Mouse (Mus musculus): ENCODE results near the gene Tnfrsf14.

Gene Tnfrsf14

DNA sequence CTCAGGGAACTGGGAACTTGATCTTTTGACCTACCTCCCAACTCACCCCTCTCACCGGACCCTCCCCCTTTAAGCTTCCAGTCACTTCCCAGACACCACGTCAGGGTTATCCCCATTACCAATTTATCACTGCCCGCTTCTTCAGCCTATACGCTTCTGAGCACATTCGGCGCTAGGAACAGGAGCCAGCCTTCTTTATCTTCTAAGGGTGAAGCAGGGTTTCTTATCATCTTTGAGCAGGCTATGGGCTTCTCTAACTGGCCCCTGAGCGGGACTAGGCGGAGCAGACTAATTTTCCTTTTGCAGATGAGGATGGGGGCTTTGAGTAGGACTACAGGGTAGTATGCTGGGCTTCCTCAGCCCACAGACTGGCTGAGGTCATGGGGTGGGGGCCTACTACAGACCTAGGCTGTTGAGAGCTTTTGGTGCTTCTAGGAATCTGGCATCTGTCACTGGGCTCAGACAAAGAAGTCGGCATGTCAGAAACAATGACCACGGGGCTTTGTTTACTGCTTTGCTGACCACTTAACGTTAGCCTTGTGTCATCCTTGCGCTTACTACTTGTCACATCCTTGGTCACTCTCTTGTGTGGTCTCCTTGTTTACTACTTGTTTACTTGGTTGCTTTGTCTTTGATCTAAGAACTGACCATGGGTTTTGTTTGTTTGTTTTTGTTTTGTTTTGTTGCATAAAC is at the start of gene Tnfrsf14:
Gene Tnfrsf14 (minus strand): TSS at position 169 of the 693 bp plus-strand sequence.
- no peak for DNase-seq (ENCODE audit: low spot score)

DNA sequence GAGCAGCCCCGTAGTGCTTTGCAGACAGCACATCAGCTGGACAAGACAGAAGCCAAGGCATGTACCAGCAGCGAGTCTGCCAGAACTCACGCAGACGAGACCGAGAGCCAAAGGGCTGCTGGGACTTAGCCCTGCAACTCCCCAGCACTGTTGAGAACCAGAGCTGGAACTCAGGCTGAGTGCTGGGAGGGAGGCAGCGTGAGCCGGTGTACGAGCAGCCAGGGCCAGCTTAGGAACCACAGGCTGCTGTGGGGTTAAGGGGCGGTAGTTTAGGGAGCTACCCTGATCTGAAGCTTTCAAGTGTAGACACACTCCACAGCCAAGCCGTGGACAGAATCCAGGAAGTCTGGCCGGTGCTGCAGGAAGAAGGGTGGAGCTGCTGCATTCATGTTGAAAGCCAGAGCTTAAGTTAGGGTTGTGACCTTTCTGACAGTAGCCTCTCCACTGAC is 45.8 kb upstream of the Tnfrsf14 start:
- no peak for DNase-seq (ENCODE audit: low spot score)

DNA sequence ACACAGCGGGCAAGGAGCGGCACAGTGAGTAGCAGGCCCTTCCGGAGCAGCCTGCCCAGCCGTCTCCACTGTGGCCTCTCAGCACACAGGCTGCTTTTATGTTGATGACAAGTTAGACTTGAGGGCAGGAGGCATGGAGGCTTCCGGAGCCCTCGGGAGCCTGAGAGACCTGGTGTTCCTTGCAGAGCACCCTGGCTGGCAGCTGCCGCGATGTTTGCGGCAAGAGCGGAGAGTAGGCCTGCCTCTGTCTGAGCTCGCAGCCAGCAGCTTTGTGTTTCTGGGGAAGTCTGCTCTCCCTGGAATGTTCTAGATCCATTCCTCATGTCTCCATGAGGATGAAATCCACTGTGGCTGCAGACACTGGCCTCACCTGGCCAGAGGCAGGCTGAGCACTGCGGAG is 44.2 kb upstream of the Tnfrsf14 start:
- no peak for DNase-seq (ENCODE audit: low spot score)

DNA sequence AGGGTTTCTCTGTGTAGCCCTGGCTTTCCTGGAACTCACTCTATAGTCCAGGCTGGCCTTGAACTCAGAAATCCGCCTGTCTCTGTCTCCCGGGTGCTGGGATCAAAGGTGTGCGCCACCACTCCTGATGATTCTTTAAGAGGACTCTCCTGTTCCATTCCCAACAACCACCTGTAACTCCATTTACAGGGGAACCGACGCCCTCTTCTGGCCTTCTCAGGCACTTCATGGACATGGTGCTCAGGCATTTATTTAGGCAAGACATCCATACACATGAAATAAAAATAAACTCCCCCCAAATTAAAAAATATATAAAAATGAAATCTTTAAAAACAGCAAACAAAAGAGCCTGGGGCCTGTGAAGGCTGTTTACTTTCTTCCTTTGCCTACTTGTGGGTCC is 38.8 kb upstream of the Tnfrsf14 start:
- DNase-seq (ENCODE audit: low spot score): no peak

DNA sequence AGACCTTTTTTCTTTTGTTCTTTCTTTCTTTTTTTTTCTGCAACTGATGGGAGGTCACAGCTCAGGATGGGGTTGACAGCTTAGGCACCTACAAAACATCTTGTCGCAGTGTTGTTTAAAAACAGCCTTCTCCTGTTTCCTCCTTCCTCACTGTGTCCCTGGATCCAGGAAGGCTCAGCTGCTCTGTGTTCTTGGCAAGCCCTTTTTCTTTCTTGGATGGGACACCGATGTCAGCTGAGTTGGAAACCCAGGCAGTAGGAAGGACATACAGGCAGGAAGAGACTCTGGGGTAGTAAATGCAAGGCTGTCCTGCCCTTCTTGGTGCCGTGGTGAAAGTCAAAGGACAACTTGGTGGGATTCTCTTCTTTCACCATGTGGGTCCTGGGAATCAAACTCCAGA is 37.5 kb upstream of the Tnfrsf14 start:
- no peak for DNase-seq (ENCODE audit: low spot score)

DNA sequence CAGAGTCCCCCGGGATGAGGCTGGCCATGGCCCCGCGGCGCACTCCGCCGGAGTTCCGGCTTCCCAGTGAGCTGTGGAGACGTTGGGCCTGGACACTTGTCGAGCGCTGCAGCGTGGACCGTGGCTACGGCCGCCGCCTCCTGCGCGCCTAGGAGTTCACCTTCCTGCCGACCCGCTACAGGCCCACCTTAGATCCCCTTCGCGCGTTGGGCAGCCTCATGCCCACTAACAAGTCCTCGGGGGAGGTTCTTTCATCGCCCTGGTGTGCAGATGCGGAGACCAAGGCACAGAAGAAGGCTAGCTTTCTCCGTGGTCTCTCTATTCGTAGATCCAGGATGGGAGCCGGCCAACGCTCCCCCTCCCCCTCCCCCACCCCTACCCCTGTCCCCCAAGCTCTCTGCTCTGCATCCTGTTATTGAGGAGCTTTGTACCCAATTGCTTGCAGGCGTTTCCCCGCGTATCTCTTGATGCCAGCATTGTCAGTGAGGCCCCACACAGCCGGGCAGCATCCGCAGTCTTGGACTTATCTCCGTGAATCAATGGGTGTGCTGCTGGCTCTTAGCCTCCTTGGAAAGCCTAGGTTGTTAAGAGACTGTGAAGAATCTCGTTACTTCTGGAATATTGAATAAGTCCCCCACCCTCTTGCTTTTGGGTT is 36.3 kb upstream of the Tnfrsf14 start:
- no peak for DNase-seq (ENCODE audit: low spot score)

DNA sequence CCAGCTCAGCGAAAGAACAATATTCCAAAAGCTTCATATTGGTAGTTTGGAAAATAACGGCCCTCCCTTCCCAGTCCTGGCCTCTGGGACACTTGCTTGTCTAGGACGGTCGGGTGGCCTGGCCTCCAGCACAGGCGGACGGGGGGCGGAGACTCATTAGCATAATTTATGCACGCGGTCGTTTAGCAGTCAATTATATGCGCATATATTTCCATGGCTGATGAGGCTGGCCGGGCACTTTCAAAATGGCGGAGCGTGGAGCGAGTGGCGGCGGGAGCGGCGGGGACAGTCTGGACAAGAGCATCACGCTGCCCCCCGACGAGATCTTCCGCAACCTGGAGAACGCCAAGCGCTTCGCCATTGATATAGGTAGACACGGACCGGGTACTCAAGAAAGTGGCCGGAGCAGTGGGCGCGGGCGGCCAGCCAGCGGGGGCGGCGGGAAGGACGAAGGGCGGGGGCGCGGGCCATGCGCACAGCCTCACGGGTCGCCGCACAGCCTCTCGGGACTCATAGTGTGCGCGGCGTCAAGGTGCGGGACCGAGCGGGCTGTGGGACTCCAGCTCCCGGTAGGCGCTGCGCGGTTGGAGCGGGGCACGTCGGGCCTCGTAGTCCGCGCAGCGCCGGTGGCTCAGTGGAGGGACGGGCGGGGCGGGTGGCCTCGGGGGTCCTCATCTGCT is 35.7 kb upstream of the Tnfrsf14 start, which contains the start of gene Pank4:
Gene Pank4 (plus strand): TSS at position 223 of the 680 bp plus-strand sequence.
- DNase-seq (ENCODE audit: low spot score): peak; percentile 93

DNA sequence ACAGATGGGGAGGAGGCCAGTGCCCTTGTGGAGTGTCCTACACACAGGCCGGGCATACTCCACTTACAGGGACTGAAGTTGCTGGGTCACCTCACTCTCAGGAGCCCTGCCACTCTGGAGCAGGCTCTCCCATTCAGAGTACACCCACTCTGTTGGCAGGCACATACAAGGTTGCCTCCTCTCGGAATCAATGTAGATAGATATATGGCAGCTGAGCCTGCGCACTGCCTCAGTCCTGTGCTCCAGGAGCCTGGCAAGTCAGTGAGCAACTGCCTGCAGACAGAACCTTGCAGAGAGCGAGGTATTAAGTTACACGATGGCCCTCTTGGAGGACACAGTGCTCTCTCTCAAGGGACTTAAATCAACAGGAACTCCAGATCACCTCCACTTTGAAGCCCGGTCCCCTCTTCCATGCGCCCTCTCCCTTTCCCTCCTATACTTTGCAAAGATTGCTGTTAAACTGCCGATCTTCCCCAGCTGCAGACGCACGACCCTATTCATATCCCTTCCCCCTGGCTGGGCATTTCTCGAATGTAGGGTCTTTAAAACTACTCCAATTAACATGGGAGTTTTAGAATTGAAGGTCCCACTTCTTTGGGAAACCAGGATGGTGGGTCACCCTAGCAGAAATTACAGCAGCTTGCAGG is 35.0 kb upstream of the Tnfrsf14 start:
- no peak for DNase-seq (ENCODE audit: low spot score)

DNA sequence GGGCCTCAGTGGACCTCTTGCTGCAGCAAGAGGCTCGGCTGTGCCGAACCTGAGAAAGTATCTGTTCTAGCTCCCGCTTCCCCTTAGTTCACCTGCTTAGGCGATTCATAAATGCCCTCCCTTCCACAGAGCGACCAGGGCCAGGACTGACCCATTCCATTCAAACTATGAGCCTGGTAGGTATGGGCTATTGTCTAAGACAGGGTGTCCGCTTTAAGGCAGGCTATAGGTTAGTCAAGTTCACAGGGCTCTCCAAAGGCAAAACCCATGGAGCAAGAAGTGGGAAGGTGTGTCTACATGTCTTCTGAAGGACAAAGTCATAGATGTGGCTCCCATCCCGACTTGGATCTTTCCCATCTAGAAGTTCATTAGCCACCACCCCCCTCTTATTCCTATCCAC is 34.3 kb upstream of the Tnfrsf14 start:
- no peak for DNase-seq (ENCODE audit: low spot score)

DNA sequence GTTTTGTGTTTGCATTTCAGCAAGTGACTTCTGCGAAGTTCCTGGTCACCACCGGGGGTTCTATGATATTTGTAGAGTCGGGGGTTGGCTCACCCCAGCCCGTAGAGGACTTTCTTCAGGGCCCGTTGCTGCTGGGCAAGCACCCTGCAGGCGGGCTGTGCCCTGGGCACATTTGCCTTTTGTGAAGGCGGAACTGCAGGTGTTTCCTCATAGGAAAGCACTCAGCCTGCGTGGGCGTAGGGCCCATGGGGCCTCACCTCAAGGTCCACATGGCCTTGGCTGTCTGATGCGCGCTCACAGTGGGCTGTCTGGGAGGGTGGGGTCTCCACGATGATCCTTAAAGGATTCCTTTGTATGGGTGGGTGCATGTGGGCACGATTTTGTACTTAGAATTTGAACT is 33.5 kb upstream of the Tnfrsf14 start:
- no peak for DNase-seq (ENCODE audit: low spot score)

DNA sequence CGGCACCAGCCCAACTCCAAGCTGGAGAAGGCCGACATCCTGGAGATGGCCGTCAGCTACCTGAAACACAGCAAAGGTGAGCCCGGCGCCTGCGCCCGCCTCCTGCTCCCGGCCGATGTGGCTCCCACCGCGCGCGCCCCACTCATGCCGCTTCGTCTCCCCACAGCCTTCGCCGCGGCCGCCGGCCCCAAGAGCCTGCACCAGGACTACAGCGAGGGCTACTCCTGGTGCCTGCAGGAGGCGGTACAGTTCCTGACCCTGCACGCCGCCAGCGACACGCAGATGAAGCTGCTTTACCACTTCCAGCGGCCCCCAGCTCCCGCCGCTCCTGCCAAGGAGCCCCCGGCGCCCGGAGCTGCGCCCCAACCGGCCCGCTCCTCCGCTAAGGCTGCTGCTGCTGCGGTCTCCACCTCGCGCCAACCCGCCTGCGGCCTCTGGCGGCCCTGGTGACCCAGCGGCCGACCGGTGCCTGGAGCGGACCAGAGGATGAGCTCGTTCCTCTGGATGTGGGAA is 32.9 kb upstream of the Tnfrsf14 start:
- no peak for DNase-seq (ENCODE audit: low spot score)

DNA sequence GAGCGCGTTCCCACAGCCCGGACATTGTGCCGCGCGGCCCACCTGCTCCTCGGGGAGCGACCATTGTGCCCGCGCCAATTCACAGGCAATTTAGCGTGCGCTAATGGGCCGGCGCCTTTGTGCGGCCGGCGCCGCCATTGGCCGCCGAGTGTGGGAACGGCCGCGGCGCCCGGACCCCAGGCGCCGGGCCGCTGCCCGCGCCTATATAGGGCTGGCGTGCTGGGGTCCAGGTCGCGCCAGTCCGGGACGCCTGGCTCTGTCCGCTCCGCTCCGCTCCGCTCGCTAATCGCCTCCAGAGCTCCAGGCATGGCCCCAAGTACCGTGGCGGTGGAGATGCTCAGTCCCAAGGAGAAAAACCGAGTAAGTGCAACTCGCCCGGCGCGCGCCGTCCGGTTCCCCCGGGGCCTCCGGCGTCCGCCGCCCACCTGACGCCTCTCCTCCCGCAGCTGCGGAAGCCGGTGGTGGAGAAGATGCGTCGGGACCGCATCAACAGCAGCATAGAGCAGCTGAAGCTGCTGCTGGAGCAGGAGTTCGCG is 32.4 kb upstream of the Tnfrsf14 start, which contains the start of gene Hes5:
Gene Hes5 (plus strand): TSS at position 234 of the 536 bp plus-strand sequence.
- DNase-seq (ENCODE audit: low spot score): no peak

DNA sequence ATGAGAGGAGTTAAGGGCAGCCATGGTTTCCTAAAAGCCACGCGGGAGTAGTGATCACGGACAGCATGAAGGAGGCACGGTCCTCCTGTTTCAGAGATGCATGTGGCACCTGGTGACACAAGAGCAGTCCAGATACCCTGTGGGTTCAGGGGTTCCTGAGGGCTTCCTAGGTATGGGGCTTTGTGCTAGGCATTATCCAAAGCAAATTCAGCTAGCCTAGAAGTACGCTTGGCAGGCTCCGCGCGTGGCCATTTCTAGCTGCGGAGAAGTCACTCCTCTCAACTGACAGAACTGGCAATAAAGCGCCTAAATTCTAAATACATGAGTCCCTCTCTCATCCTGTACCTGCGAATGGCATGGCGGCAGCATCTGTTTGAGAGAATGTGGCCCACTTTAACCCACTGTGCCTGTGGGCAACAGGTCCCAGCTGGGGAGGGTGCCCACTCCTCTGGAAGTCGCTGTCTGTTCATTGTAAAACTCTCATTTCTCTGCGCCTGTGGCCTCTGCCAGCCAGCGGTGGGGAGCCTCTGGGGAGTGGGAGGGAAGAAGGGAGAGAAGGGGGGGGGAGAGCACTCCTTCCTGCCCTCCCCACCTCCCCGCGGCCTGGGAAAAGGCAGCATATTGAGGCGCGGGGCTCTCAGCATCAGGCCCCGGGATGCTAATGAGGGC is 31.8 kb upstream of the Tnfrsf14 start:
- no peak for DNase-seq (ENCODE audit: low spot score)

DNA sequence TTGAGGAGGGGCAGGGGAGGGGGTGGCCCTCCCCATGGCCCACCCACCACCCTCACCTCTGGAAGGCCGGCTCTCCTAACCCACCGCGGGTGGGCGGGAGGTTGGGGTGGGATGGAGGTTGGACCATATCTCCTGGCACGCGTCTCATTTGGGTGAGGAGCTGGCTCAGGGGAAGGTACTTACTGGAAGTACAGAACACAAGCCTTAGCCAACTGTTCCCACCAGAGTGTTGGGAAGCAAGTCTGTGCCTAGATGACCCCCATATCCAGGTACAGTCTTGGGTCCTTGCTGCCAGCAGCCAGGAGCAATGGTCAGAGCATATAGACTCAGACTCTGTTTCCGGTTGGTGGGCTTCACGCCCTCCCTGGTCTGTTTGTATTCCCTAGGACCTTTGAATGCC is 30.3 kb upstream of the Tnfrsf14 start:
- DNase-seq (ENCODE audit: low spot score): no peak

DNA sequence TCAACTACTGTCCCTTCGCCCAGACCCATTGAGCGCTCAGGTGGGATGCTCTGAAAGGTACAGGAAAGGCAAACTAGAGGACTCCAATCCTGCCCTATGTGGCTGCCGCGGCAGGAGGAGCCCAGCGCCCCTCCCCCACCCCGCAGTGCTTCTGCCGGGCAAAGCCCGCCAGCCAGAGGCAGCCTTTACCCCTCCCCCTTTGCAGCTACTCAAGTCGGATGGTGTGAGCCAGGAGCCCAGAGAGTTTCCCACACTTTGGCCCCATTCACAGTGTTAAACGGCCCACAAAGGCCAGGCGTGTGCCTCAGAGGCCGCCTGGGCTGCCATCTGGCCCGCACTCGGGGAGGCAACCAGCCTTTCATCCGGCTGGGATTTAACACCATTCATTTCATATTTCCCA is 29.8 kb upstream of the Tnfrsf14 start:
- no peak for DNase-seq (ENCODE audit: low spot score)

DNA sequence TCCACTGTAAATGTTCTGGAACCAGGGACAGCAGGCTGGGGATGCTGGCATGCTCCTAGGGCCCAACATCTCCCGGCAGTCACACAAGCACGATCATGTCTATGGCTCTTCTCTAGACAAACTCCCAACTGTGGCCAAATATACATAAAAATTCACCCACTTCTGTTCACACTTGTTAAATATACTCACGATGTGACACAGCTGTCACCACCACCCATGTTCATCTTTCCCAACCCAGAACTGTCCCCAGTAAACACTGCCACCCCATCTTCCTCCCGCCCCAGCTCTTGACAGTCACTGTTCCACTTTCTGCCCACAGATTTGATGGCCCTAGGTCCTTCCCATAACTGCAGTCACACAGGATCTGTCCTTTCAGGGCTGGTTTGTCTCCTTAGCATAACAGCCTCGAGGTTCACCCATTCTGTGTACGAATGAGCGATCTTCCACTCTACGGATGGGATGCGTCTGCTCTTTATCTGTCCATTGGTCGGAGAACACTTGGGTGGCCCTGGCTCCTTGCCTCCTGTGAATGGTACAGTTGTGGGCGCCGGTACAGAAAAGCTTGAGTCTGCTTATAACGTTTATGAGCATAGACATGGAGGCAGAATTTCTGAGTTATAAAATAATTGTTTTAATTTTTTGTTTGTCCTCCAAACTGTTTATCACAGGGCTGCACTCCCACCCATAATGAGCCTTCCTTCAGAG is 29.1 kb upstream of the Tnfrsf14 start:
- no peak for DNase-seq (ENCODE audit: low spot score)

DNA sequence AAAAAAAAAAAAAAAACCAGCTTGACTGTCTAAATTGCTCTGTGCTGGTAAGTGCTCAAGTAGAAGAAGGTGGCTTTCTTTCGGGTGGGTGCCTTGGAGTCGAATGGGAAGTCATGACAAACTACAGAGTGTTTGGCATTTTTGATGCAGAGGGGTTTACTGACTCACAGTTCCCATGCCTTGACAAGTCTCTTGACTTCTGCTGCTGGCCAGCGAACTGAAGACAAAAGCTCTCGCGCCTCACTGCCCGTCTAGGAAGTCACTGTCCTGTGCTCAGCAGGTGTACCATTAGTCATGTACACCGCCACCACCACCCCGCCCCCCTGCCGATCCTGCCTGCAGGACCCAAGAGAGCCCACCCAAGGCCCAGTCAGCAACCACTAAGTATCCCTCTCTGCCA is 28.2 kb upstream of the Tnfrsf14 start:
- DNase-seq (ENCODE audit: low spot score): no peak

DNA sequence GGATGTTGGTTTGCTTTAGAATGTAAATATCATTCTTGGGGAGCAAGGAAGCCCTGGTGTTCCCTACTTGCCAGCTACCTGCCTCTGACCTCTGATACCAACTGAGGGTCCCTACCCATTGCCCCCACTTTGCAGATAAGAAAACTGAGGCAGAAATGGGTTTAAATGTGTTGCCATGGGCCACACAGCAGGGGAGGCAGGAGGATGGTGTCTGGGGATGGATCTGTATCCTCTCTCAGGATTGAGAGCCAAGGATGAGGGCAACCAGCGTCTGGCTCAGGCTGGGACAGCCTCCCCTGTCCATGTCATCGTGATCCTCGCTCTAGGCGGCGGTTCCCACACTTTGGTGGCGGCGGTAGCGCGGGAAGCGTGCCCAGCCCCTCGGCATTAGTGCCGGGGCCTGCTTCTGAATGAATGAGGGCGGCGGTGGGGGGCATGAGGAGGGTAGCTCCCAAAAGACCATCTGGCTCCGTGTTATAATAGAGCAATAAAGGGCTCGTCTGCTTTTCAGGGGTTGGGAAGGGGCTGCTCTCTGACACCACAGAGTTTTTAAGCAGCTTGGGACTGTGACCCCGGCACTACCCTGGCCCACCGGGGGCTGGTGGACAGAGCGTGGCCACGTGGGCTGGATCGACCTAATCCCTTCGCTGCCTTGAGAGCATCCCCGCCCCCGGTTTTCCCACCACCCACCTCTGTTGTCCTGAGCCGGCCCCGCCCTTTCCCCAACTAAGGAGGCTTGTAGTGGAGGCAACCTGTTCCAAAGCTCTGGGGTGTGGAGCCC is 24.3 kb upstream of the Tnfrsf14 start:
- DNase-seq (ENCODE audit: low spot score): no peak

DNA sequence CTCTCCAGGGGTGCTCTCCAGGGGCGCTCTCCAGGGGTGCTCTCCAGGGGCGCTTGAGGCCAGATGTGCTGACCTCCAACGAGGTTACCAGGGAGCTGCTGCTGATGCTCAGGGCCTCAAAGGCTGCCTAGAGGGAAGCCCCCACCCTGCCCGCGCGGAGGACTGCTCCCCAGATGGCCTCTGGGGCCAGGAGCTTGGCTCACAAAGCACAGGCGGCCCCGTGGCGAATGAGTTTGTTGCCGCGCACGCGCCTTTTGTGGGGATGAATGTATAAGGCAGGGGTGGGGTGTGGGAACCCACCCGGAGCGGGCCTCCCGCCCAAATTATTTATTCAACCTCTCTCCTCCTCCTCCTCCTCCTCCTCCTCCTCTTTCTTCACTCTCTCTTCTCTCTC is 21.2 kb upstream of the Tnfrsf14 start:
- DNase-seq (ENCODE audit: low spot score): no peak

DNA sequence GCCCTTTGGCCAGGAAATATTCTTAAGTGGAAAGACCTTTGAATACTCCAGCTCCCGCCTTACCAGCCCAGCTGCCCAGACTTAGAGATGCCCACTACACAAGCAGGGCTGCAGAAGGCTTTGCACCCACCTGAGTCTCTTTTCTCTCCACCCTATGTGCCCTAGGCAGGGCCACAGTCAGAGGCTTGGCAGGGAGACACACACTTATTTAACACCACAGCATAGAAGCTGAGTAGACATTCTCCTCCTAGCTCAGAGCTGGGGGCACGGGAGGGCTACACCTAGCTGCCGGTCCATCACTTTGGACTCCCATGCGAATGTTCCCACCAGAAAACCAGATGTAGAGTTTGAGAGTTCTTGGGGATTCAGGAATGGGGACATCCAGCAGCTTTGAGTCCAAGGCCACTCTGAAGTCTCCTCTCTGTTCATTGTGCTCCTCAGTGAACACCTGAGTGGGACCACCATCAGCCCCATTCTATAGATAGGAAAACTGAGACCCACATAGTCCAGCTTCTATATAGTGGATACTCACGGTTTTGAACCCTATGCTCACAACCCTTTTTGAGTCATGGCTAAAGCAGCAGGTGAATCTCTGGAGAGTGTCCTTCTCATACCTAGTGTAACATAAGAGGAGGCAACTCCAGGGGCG is 20.7 kb upstream of the Tnfrsf14 start:
- DNase-seq (ENCODE audit: low spot score): no peak
